Mouse (Mus musculus): ENCODE data around the gene Ttc23. TPM values are rescaled to one million over a fixed set of nuclear protein-coding genes. Genes with fewer than 3 reads are reported as not detected.

The Ttc23 gene
- total RNA-seq, 1 experiment, result 9.4 TPM

- in situ Hi-C loops (cut with MboI; ENCODE audit: low sequenced_read_pairs in 2 of 2, unreplicated experiment in 2 of 2), result no loop called here
- DNase-seq (ENCODE audit: low read depth, low spot score), result peak; percentile 61
- H3K4me3 ChIP-seq (ENCODE audit: insufficient read depth in 1 of 2, low read depth in 1 of 2, low read length in 2 of 2, poor library complexity in 1 of 2, severe bottlenecking in 1 of 2), result peak overlapping the region; percentile 51 to 84
- TF ChIP-seq ZC3H11A (IDR thresholded peaks at IDR 0.05; ENCODE audit: borderline replicate concordance, low read depth, low read length) (no peak), MAFK (IDR thresholded peaks at IDR 0.05; ENCODE audit: insufficient read depth, low read depth, low read length) (no peak), HCFC1 (IDR thresholded peaks at IDR 0.05; ENCODE audit: borderline replicate concordance, insufficient read depth, low read length) (no peak), ZNF384 (IDR thresholded peaks at IDR 0.05; ENCODE audit: low read depth, low read length) (no peak), CHD2 (IDR thresholded peaks at IDR 0.05; ENCODE audit: low read depth, low read length) (no peak)
- no peaks in the 10 kb centered on the region for H3K36me3 ChIP-seq (ENCODE audit: control insufficient read depth, insufficient read depth, low read length, poor library complexity, severe bottlenecking)
- no peak overlapping the region for H3K27ac ChIP-seq (ENCODE audit: insufficient read depth, low read depth, low read length, poor library complexity, severe bottlenecking)
- H3K9ac ChIP-seq (ENCODE audit: insufficient read depth, low read depth, low read length, poor library complexity, severe bottlenecking), result peak overlapping the region; percentile 68
- H3K9me3 ChIP-seq (ENCODE audit: control insufficient read depth, insufficient read depth, low read depth, low read length), result no peaks in the 10 kb centered on the region
- H3K4me1 ChIP-seq (ENCODE audit: control insufficient read depth in 2 of 2, insufficient read depth in 2 of 2, low read length in 2 of 2, poor library complexity in 1 of 2), result no peaks in the 10 kb centered on the region
Measured at GRCm38 (mm10) chr7:67758858-67759628, 111.8 kb downstream of the Ttc23 start.

GRCm38 (mm10) chr7:67759629-67759995 is 112.4 kb downstream of the Ttc23 start, which contains the start of gene Synm:
TSS of gene Synm (minus strand) at chr7:67759742.
- Histone ChIP-seq H3K9me3 (ENCODE audit: control insufficient read depth, insufficient read depth, low read depth, low read length) (no peaks in the 10 kb centered on the region), H3K4me3 (ENCODE audit: insufficient read depth in 1 of 2, low read depth in 1 of 2, low read length in 2 of 2, poor library complexity in 1 of 2, severe bottlenecking in 1 of 2) (peak within 1 kb of the TSS; percentile 51 to 84), H3K9ac (ENCODE audit: insufficient read depth, low read depth, low read length, poor library complexity, severe bottlenecking) (peak within 1 kb of the TSS; percentile 68), H3K4me1 (ENCODE audit: control insufficient read depth in 2 of 2, insufficient read depth in 2 of 2, low read length in 2 of 2, poor library complexity in 1 of 2) (no peaks in the 10 kb centered on the region), H3K27ac (ENCODE audit: insufficient read depth, low read depth, low read length, poor library complexity, severe bottlenecking) (no peak within 1 kb of the TSS), H3K36me3 (ENCODE audit: control insufficient read depth, insufficient read depth, low read length, poor library complexity, severe bottlenecking) (no peaks in the 10 kb centered on the region)
- in situ Hi-C loops (cut with MboI; ENCODE audit: low sequenced_read_pairs in 2 of 2, unreplicated experiment in 2 of 2), result no loop called here
- TF ChIP-seq MAFK (IDR thresholded peaks at IDR 0.05; ENCODE audit: insufficient read depth, low read depth, low read length) (no peak), ZNF384 (IDR thresholded peaks at IDR 0.05; ENCODE audit: low read depth, low read length) (no peak), CHD2 (IDR thresholded peaks at IDR 0.05; ENCODE audit: low read depth, low read length) (no peak), ZC3H11A (IDR thresholded peaks at IDR 0.05; ENCODE audit: borderline replicate concordance, low read depth, low read length) (0 out of 2 replicates have a peak, but pooled peaks have one; percentile 17), HCFC1 (IDR thresholded peaks at IDR 0.05; ENCODE audit: borderline replicate concordance, insufficient read depth, low read length) (0 out of 2 replicates have a peak, but pooled peaks have one; percentile 53)
- DNase-seq (ENCODE audit: low read depth, low spot score), result peak; percentile 79

GRCm38 (mm10) chr7:67763625-67764024 is 116.4 kb downstream of the Ttc23 start:
- no peak for TF ChIP-seq ZNF384 (IDR thresholded peaks at IDR 0.05; ENCODE audit: low read depth, low read length)
- no peak for TF ChIP-seq HCFC1 (IDR thresholded peaks at IDR 0.05; ENCODE audit: borderline replicate concordance, insufficient read depth, low read length)
- no peak for TF ChIP-seq MAFK (IDR thresholded peaks at IDR 0.05; ENCODE audit: insufficient read depth, low read depth, low read length)
- no peak for TF ChIP-seq ZC3H11A (IDR thresholded peaks at IDR 0.05; ENCODE audit: borderline replicate concordance, low read depth, low read length)
- no peak for TF ChIP-seq CHD2 (IDR thresholded peaks at IDR 0.05; ENCODE audit: low read depth, low read length)
- H3K9me3 ChIP-seq (ENCODE audit: control insufficient read depth, insufficient read depth, low read depth, low read length), result no peaks in the 10 kb centered on the region
- in situ Hi-C loops (cut with MboI; ENCODE audit: low sequenced_read_pairs in 2 of 2, unreplicated experiment in 2 of 2), result no loop called here
- H3K4me3 ChIP-seq (ENCODE audit: insufficient read depth in 1 of 2, low read depth in 1 of 2, low read length in 2 of 2, poor library complexity in 1 of 2, severe bottlenecking in 1 of 2), result no peak overlapping the region
- no peaks in the 10 kb centered on the region for H3K36me3 ChIP-seq (ENCODE audit: control insufficient read depth, insufficient read depth, low read length, poor library complexity, severe bottlenecking)
- H3K4me1 ChIP-seq (ENCODE audit: control insufficient read depth in 2 of 2, insufficient read depth in 2 of 2, low read length in 2 of 2, poor library complexity in 1 of 2), result no peaks in the 10 kb centered on the region
- no peak overlapping the region for H3K9ac ChIP-seq (ENCODE audit: insufficient read depth, low read depth, low read length, poor library complexity, severe bottlenecking)
- H3K27ac ChIP-seq (ENCODE audit: insufficient read depth, low read depth, low read length, poor library complexity, severe bottlenecking), result no peak overlapping the region
- DNase-seq (ENCODE audit: low read depth, low spot score), result no peak

- no peak for DNase-seq (ENCODE audit: low read depth, low spot score)
- in situ Hi-C loops (cut with MboI; ENCODE audit: low sequenced_read_pairs in 2 of 2, unreplicated experiment in 2 of 2), result no loop called here
- H3K36me3 ChIP-seq (ENCODE audit: control insufficient read depth, insufficient read depth, low read length, poor library complexity, severe bottlenecking), result no peaks in the 10 kb centered on the region
Measured at GRCm38 (mm10) chr7:67768125-67768524, 120.9 kb downstream of the Ttc23 start.

More at GRCm38 (mm10) chr7:67768125-67768524, 120.9 kb downstream of the Ttc23 start:
- Histone ChIP-seq H3K27ac (ENCODE audit: insufficient read depth, low read depth, low read length, poor library complexity, severe bottlenecking) (no peak overlapping the region), H3K9ac (ENCODE audit: insufficient read depth, low read depth, low read length, poor library complexity, severe bottlenecking) (no peak overlapping the region), H3K4me3 (ENCODE audit: insufficient read depth in 1 of 2, low read depth in 1 of 2, low read length in 2 of 2, poor library complexity in 1 of 2, severe bottlenecking in 1 of 2) (no peak overlapping the region), H3K9me3 (ENCODE audit: control insufficient read depth, insufficient read depth, low read depth, low read length) (no peaks in the 10 kb centered on the region), H3K4me1 (ENCODE audit: control insufficient read depth in 2 of 2, insufficient read depth in 2 of 2, low read length in 2 of 2, poor library complexity in 1 of 2) (no peaks in the 10 kb centered on the region)
- TF ChIP-seq ZNF384 (IDR thresholded peaks at IDR 0.05; ENCODE audit: low read depth, low read length) (no peak), CHD2 (IDR thresholded peaks at IDR 0.05; ENCODE audit: low read depth, low read length) (no peak)

Measured in ES-E14 (cell line).